Mouse (Mus musculus): ENCODE results near the gene Lbr. TPM values are rescaled to one million over a fixed set of nuclear protein-coding genes. Genes with fewer than 3 reads are reported as not detected.

Gene Lbr
- polyA plus RNA-seq, 1 experiment from 2014 or later = 24.3 TPM

GRCm38 (mm10) chr1:181872639-181873038 is 29.8 kb upstream of the Lbr start:
- Histone ChIP-seq H3K4me2 (ENCODE audit: low read depth, low read length) (no peak overlapping the region), H3K4me1 (ENCODE audit: control insufficient read depth, insufficient read depth, low read length) (no peaks in the 10 kb centered on the region), H3K9me3 (ENCODE audit: control insufficient read depth, low read length) (no peaks in the 10 kb centered on the region), H3K9ac (replicated peaks; ENCODE audit: low read depth, low read length) (no peak overlapping the region), H3K4me3 (ENCODE audit: low read depth, low read length) (no peak overlapping the region), H3K36me3 (ENCODE audit: control insufficient read depth, insufficient read depth, low read length) (no peaks in the 10 kb centered on the region), H3K27ac (ENCODE audit: low read depth, low read length) (no peak overlapping the region), H3K27me3 (ENCODE audit: control insufficient read depth, insufficient read depth, low read length) (no peaks in the 10 kb centered on the region)
- ATAC-seq (ENCODE audit: low read depth) = no peak
- WGBS = 86% methylated on average over 3 of the region's 3 CpGs

- no peak overlapping the region for H3K27ac ChIP-seq (ENCODE audit: low read depth, low read length)
- no peaks in the 10 kb centered on the region for H3K36me3 ChIP-seq (ENCODE audit: control insufficient read depth, insufficient read depth, low read length)
- H3K4me3 ChIP-seq (ENCODE audit: low read depth, low read length) = no peak overlapping the region
- 90% methylated on average over 6 of the region's 6 CpGs for WGBS
- no peak overlapping the region for H3K9ac ChIP-seq (replicated peaks; ENCODE audit: low read depth, low read length)
- no peaks in the 10 kb centered on the region for H3K9me3 ChIP-seq (ENCODE audit: control insufficient read depth, low read length)
- no peak for ATAC-seq (ENCODE audit: low read depth)
- no peaks in the 10 kb centered on the region for H3K27me3 ChIP-seq (ENCODE audit: control insufficient read depth, insufficient read depth, low read length)
- peaks cover 4% of the 10 kb centered on the region; the same call in 1 of the 2 replicates for H3K4me1 ChIP-seq (ENCODE audit: control insufficient read depth, insufficient read depth, low read length)
- H3K4me2 ChIP-seq (ENCODE audit: low read depth, low read length) = no peak overlapping the region
These were observed 23.8 kb upstream of the Lbr start for GRCm38 (mm10) chr1:181866429-181867280.

- no peaks in the 10 kb centered on the region for H3K27me3 ChIP-seq (ENCODE audit: control insufficient read depth, insufficient read depth, low read length)
- WGBS = 89% methylated on average over 5 of the region's 5 CpGs
- no peak overlapping the region for H3K4me2 ChIP-seq (ENCODE audit: low read depth, low read length)
- no peaks in the 10 kb centered on the region for H3K36me3 ChIP-seq (ENCODE audit: control insufficient read depth, insufficient read depth, low read length)
- no peak for ATAC-seq (ENCODE audit: low read depth)
- H3K9me3 ChIP-seq (ENCODE audit: control insufficient read depth, low read length) = no peaks in the 10 kb centered on the region
- no peak overlapping the region for H3K4me3 ChIP-seq (ENCODE audit: low read depth, low read length)
- H3K4me1 ChIP-seq (ENCODE audit: control insufficient read depth, insufficient read depth, low read length) = peaks cover 4% of the 10 kb centered on the region; the same call in 1 of the 2 replicates
- no peak overlapping the region for H3K9ac ChIP-seq (replicated peaks; ENCODE audit: low read depth, low read length)
- no peak overlapping the region for H3K27ac ChIP-seq (ENCODE audit: low read depth, low read length)
These were observed 23.0 kb upstream of the Lbr start for GRCm38 (mm10) chr1:181865863-181866216.

GRCm38 (mm10) chr1:181864971-181865862 is 22.4 kb upstream of the Lbr start:
- no peak overlapping the region for H3K27ac ChIP-seq (ENCODE audit: low read depth, low read length)
- H3K36me3 ChIP-seq (ENCODE audit: control insufficient read depth, insufficient read depth, low read length) = no peaks in the 10 kb centered on the region
- no peak for ATAC-seq (ENCODE audit: low read depth)
- H3K4me2 ChIP-seq (ENCODE audit: low read depth, low read length) = no peak overlapping the region
- peaks cover 4% of the 10 kb centered on the region; the same call in 1 of the 2 replicates for H3K4me1 ChIP-seq (ENCODE audit: control insufficient read depth, insufficient read depth, low read length)
- no peak overlapping the region for H3K4me3 ChIP-seq (ENCODE audit: low read depth, low read length)
- 78% methylated on average over 11 of the region's 11 CpGs for WGBS
- H3K27me3 ChIP-seq (ENCODE audit: control insufficient read depth, insufficient read depth, low read length) = no peaks in the 10 kb centered on the region
- no peak overlapping the region for H3K9ac ChIP-seq (replicated peaks; ENCODE audit: low read depth, low read length)
- H3K9me3 ChIP-seq (ENCODE audit: control insufficient read depth, low read length) = no peaks in the 10 kb centered on the region

- H3K4me2 ChIP-seq (ENCODE audit: low read depth, low read length) = no peak overlapping the region
- WGBS = 32% methylated on average over 8 of the region's 8 CpGs
- H3K36me3 ChIP-seq (ENCODE audit: control insufficient read depth, insufficient read depth, low read length) = no peaks in the 10 kb centered on the region
- no peak overlapping the region for H3K27ac ChIP-seq (ENCODE audit: low read depth, low read length)
- H3K9me3 ChIP-seq (ENCODE audit: control insufficient read depth, low read length) = no peaks in the 10 kb centered on the region
- ATAC-seq (ENCODE audit: low read depth) = no peak
- H3K9ac ChIP-seq (replicated peaks; ENCODE audit: low read depth, low read length) = no peak overlapping the region
- peaks cover 4% of the 10 kb centered on the region; the same call in 1 of the 2 replicates for H3K4me1 ChIP-seq (ENCODE audit: control insufficient read depth, insufficient read depth, low read length)
- H3K4me3 ChIP-seq (ENCODE audit: low read depth, low read length) = no peak overlapping the region
- no peaks in the 10 kb centered on the region for H3K27me3 ChIP-seq (ENCODE audit: control insufficient read depth, insufficient read depth, low read length)
These were observed 20.6 kb upstream of the Lbr start for GRCm38 (mm10) chr1:181863431-181863830.

- Histone ChIP-seq H3K9me3 (ENCODE audit: control insufficient read depth, low read length) (no peaks in the 10 kb centered on the region), H3K4me1 (ENCODE audit: control insufficient read depth, insufficient read depth, low read length) (peaks cover 4% of the 10 kb centered on the region; the same call in 1 of the 2 replicates), H3K9ac (replicated peaks; ENCODE audit: low read depth, low read length) (no peak overlapping the region), H3K4me3 (ENCODE audit: low read depth, low read length) (no peak overlapping the region), H3K36me3 (ENCODE audit: control insufficient read depth, insufficient read depth, low read length) (no peaks in the 10 kb centered on the region), H3K27ac (ENCODE audit: low read depth, low read length) (no peak overlapping the region), H3K4me2 (ENCODE audit: low read depth, low read length) (no peak overlapping the region), H3K27me3 (ENCODE audit: control insufficient read depth, insufficient read depth, low read length) (no peaks in the 10 kb centered on the region)
- WGBS = 34% methylated on average over 16 of the region's 16 CpGs
- no peak for ATAC-seq (ENCODE audit: low read depth)
These were observed 20.0 kb upstream of the Lbr start for GRCm38 (mm10) chr1:181862676-181863374.

GRCm38 (mm10) chr1:181861181-181861902 is 18.5 kb upstream of the Lbr start:
- Histone ChIP-seq H3K9ac (replicated peaks; ENCODE audit: low read depth, low read length) (no peak overlapping the region), H3K27me3 (ENCODE audit: control insufficient read depth, insufficient read depth, low read length) (no peaks in the 10 kb centered on the region), H3K4me1 (ENCODE audit: control insufficient read depth, insufficient read depth, low read length) (peaks cover 4% of the 10 kb centered on the region; the same call in 1 of the 2 replicates), H3K4me2 (ENCODE audit: low read depth, low read length) (no peak overlapping the region), H3K27ac (ENCODE audit: low read depth, low read length) (no peak overlapping the region), H3K4me3 (ENCODE audit: low read depth, low read length) (no peak overlapping the region), H3K36me3 (ENCODE audit: control insufficient read depth, insufficient read depth, low read length) (no peaks in the 10 kb centered on the region), H3K9me3 (ENCODE audit: control insufficient read depth, low read length) (no peaks in the 10 kb centered on the region)
- no peak for ATAC-seq (ENCODE audit: low read depth)
- WGBS = 82% methylated on average over 2 of the region's 2 CpGs

- Histone ChIP-seq H3K27me3 (ENCODE audit: control insufficient read depth, insufficient read depth, low read length) (no peaks in the 10 kb centered on the region), H3K4me1 (ENCODE audit: control insufficient read depth, insufficient read depth, low read length) (peaks cover 4% of the 10 kb centered on the region; the same call in 1 of the 2 replicates), H3K4me2 (ENCODE audit: low read depth, low read length) (no peak overlapping the region), H3K36me3 (ENCODE audit: control insufficient read depth, insufficient read depth, low read length) (no peaks in the 10 kb centered on the region), H3K9ac (replicated peaks; ENCODE audit: low read depth, low read length) (no peak overlapping the region), H3K4me3 (ENCODE audit: low read depth, low read length) (no peak overlapping the region), H3K9me3 (ENCODE audit: control insufficient read depth, low read length) (no peaks in the 10 kb centered on the region), H3K27ac (ENCODE audit: low read depth, low read length) (no peak overlapping the region)
- ATAC-seq (ENCODE audit: low read depth) = no peak
- WGBS = 28% methylated on average over 5 of the region's 5 CpGs
These were observed 17.8 kb upstream of the Lbr start for GRCm38 (mm10) chr1:181860659-181861058.

Measured in neural tube, embryonic 14.5 days (tissue).